Mouse (Mus musculus): Measurements from ENCODE around the gene Jak1. TPM values are rescaled to one million over a fixed set of nuclear protein-coding genes. Genes with fewer than 3 reads are reported as not detected.

Jak1 gene
- polyA plus RNA-seq, 1 experiment from 2014 or later, result 85.2 TPM

GRCm38 (mm10) chr4:101252016-101252415 lies 13.1 kb downstream of the Jak1 start:
- ATAC-seq (ENCODE audit: low FRiP score), result no peak
- no peaks in the 10 kb centered on the region for H3K27me3 ChIP-seq (replicated peaks)

DNA sequence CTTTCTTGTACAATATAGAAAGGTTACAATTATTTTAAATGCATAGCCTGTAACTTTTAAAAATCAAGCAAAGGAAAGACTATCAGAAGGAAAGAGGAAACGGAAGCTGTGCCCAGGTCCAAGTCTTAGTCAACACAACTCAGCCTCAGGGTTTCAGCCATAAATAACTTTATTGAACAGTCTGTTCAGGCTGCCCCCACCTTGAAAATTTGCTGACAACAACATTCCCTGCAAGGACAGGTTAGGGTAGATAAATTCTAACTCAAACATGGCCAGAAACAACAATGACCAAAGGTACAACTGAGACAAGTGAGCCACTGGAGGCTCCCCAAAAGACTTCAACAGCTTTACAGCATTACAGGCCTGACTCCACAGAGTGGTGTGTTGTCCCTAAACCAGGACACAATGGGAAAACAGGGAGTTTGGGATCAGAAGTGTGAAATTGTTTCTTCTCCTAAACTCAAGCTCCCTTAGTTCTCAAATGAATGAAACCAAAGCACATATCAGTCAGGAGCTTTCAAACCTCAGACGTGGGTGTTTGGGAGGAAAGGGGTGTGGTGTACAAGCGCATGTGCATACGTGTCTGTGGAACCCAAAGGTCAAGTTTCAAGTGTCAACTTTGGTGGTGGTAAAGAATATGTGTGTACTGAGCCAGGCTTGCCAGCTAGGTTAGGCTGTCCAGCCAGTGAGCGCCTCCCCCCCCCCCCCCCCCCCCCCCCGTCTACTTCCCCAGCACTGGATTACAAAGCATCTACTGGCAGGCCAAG lies 14.9 kb downstream of the Jak1 start:
- Histone ChIP-seq H3K36me3 (no peaks in the 10 kb centered on the region), H3K9me3 (replicated peaks) (no peaks in the 10 kb centered on the region), H3K4me3 (replicated peaks) (no peak overlapping the region), H3K27ac (replicated peaks) (no peak overlapping the region), H3K4me1 (no peaks in the 10 kb centered on the region), H3K27me3 (replicated peaks) (no peaks in the 10 kb centered on the region), H3K9ac (replicated peaks) (no peak overlapping the region), H3K4me2 (no peak overlapping the region)
- ATAC-seq (ENCODE audit: low FRiP score), result no peak
- WGBS, result 86% methylated on average over 5 of the region's 6 CpGs

More at GRCm38 (mm10) chr4:101252016-101252415, 13.1 kb downstream of the Jak1 start:
- no peak overlapping the region for H3K4me2 ChIP-seq
- H3K9ac ChIP-seq (replicated peaks), result no peak overlapping the region
- H3K4me1 ChIP-seq, result no peaks in the 10 kb centered on the region
- H3K36me3 ChIP-seq, result no peaks in the 10 kb centered on the region
- no peaks in the 10 kb centered on the region for H3K9me3 ChIP-seq (replicated peaks)
- H3K4me3 ChIP-seq (replicated peaks), result no peak overlapping the region
- H3K27ac ChIP-seq (replicated peaks), result no peak overlapping the region

DNA sequence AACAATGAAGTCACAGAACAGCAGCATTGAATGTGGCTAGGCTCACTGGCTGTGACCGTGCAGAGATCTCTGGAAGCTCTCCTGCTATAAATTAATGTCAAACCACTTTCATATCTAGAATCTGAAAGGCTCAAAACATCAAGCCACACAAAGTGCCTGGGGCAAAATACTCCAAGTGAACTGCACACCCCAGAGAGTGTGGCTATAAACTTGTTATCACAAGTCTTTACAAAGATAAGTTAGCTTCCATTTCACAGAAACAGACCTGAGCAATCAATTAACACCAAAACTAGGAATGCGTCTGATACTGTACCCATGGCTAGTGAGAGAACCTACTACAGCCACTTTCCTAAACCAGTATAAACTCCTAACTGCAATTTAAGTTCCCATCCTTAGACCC lies 17.7 kb downstream of the Jak1 start:
- H3K4me1 ChIP-seq, result peaks cover 6% of the 10 kb centered on the region
- no peak overlapping the region for H3K9ac ChIP-seq (replicated peaks)
- H3K27ac ChIP-seq (replicated peaks), result no peak overlapping the region
- H3K27me3 ChIP-seq (replicated peaks), result no peaks in the 10 kb centered on the region
- H3K4me3 ChIP-seq (replicated peaks), result no peak overlapping the region
- H3K4me2 ChIP-seq, result no peak overlapping the region
- 74% methylated on average over 2 of the region's 2 CpGs for WGBS
- no peaks in the 10 kb centered on the region for H3K9me3 ChIP-seq (replicated peaks)
- no peaks in the 10 kb centered on the region for H3K36me3 ChIP-seq
- ATAC-seq (ENCODE audit: low FRiP score), result no peak

- Histone ChIP-seq H3K36me3 (no peaks in the 10 kb centered on the region), H3K9me3 (replicated peaks) (no peaks in the 10 kb centered on the region), H3K4me2 (no peak overlapping the region), H3K27me3 (replicated peaks) (no peaks in the 10 kb centered on the region), H3K27ac (replicated peaks) (no peak overlapping the region), H3K4me1 (peaks cover 6% of the 10 kb centered on the region), H3K4me3 (replicated peaks) (no peak overlapping the region), H3K9ac (replicated peaks) (no peak overlapping the region)
- WGBS, result 88% methylated on average over 2 of the region's 2 CpGs
- no peak for ATAC-seq (ENCODE audit: low FRiP score)
Observed at GRCm38 (mm10) chr4:101246569-101246968, 18.5 kb downstream of the Jak1 start.

GRCm38 (mm10) chr4:101244257-101245011 lies 20.6 kb downstream of the Jak1 start:
- H3K4me1 ChIP-seq, result peaks cover 6% of the 10 kb centered on the region
- no peak overlapping the region for H3K9ac ChIP-seq (replicated peaks)
- no peak overlapping the region for H3K27ac ChIP-seq (replicated peaks)
- no peak overlapping the region for H3K4me2 ChIP-seq
- no peak for ATAC-seq (ENCODE audit: low FRiP score)
- no peaks in the 10 kb centered on the region for H3K9me3 ChIP-seq (replicated peaks)
- WGBS, result 72% methylated on average over 6 of the region's 6 CpGs
- H3K27me3 ChIP-seq (replicated peaks), result no peaks in the 10 kb centered on the region
- H3K4me3 ChIP-seq (replicated peaks), result no peak overlapping the region
- H3K36me3 ChIP-seq, result no peaks in the 10 kb centered on the region

- Histone ChIP-seq H3K27ac (replicated peaks) (no peak overlapping the region), H3K4me1 (peaks cover 6% of the 10 kb centered on the region), H3K27me3 (replicated peaks) (no peaks in the 10 kb centered on the region), H3K9ac (replicated peaks) (no peak overlapping the region), H3K4me2 (no peak overlapping the region), H3K9me3 (replicated peaks) (no peaks in the 10 kb centered on the region), H3K4me3 (replicated peaks) (no peak overlapping the region), H3K36me3 (no peaks in the 10 kb centered on the region)
- 57% methylated on average over 3 of the region's 3 CpGs for WGBS
- ATAC-seq (ENCODE audit: low FRiP score), result no peak
Observed at GRCm38 (mm10) chr4:101240875-101241173, 24.3 kb downstream of the Jak1 start.

DNA sequence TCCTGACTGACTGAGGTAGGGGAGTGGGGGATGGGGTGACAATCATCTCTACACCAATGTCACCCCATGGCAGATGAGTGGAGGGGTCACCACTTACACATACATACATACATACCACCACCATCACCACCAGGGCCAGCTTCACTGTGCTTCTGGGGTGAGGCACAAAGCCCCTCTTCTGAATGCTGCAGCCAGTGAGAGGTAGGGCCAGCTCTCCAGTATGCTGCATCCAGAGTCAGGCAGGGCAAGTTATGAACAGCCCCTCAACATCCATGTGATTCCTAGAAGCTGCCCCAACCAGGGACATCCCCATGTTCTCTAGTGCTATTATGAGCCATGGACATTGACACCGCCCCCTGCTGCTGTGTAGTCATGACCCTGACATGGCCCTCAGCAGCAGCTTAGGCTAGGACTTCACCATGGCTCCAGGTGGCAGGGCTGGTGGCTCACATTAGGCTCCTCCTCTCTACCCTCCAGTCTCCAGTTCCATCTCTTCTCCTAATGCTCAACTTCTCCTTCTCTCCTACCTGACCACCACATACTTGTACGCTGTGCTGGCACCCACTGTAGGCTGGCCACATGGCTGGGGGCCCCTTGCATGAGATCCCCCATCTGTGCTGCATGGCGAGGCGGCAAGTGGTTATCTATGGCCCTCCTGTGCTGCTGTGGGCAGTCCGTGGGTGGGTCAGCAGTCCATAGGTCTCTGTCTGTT lies 24.8 kb downstream of the Jak1 start:
- WGBS, result 83% methylated on average over 5 of the region's 5 CpGs
- Histone ChIP-seq H3K4me1 (peaks cover 6% of the 10 kb centered on the region), H3K9ac (replicated peaks) (no peak overlapping the region), H3K4me2 (no peak overlapping the region), H3K4me3 (replicated peaks) (no peak overlapping the region), H3K27me3 (replicated peaks) (no peaks in the 10 kb centered on the region), H3K36me3 (no peaks in the 10 kb centered on the region), H3K9me3 (replicated peaks) (no peaks in the 10 kb centered on the region), H3K27ac (replicated peaks) (no peak overlapping the region)
- ATAC-seq (ENCODE audit: low FRiP score), result 0 out of 2 replicates have a peak, but pooled peaks have one; percentile 48

- Histone ChIP-seq H3K36me3 (no peaks in the 10 kb centered on the region), H3K27ac (replicated peaks) (no peak overlapping the region), H3K27me3 (replicated peaks) (no peaks in the 10 kb centered on the region), H3K4me1 (peaks cover 5% of the 10 kb centered on the region), H3K9me3 (replicated peaks) (no peaks in the 10 kb centered on the region), H3K4me3 (replicated peaks) (no peak overlapping the region), H3K9ac (replicated peaks) (no peak overlapping the region), H3K4me2 (no peak overlapping the region)
- ATAC-seq (ENCODE audit: low FRiP score), result peak; percentile 40; the same call in 1 of the 2 replicates
- WGBS, result 94% methylated on average over 3 of the region's 3 CpGs
Observed at GRCm38 (mm10) chr4:101239313-101240162, 25.5 kb downstream of the Jak1 start.

DNA sequence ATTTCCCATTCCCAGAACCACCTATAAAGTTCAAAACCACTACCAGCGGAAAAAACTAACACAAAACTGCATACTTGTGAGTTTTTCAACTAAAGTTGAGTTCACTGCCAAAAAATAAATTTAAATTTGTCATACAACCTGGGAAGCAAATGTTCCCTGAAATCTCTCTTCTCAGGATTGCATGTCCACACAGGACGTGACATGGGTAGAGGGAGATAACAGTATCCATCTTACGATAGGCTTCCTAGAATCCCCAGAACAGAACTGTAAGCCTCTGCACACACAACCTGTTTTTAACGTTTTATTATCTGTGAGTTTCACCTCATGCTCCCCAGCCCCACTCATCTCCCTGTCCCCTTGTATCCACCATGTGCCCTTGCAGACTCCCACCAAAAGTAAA lies 26.5 kb downstream of the Jak1 start:
- no peaks in the 10 kb centered on the region for H3K27me3 ChIP-seq (replicated peaks)
- no peaks in the 10 kb centered on the region for H3K36me3 ChIP-seq
- ATAC-seq (ENCODE audit: low FRiP score), result no peak
- no peak overlapping the region for H3K9ac ChIP-seq (replicated peaks)
- no peak overlapping the region for H3K4me2 ChIP-seq
- no peak overlapping the region for H3K27ac ChIP-seq (replicated peaks)
- no peaks in the 10 kb centered on the region for H3K9me3 ChIP-seq (replicated peaks)
- H3K4me3 ChIP-seq (replicated peaks), result no peak overlapping the region
- WGBS, result 89% methylated on average over 4 of the region's 4 CpGs
- peaks cover 8% of the 10 kb centered on the region for H3K4me1 ChIP-seq

GRCm38 (mm10) chr4:101236797-101237196 lies 28.3 kb downstream of the Jak1 start:
- no peak for ATAC-seq (ENCODE audit: low FRiP score)
- Histone ChIP-seq H3K4me3 (replicated peaks) (no peak overlapping the region), H3K36me3 (no peaks in the 10 kb centered on the region), H3K27ac (replicated peaks) (no peak overlapping the region), H3K4me2 (no peak overlapping the region), H3K9ac (replicated peaks) (no peak overlapping the region), H3K4me1 (peaks cover 8% of the 10 kb centered on the region), H3K27me3 (replicated peaks) (no peaks in the 10 kb centered on the region), H3K9me3 (replicated peaks) (no peaks in the 10 kb centered on the region)
- WGBS, result 90% methylated on average over 6 of the region's 6 CpGs

- 91% methylated on average over 1 of the region's 1 CpGs for WGBS
- H3K9me3 ChIP-seq (replicated peaks), result no peaks in the 10 kb centered on the region
Observed at GRCm38 (mm10) chr4:101235964-101236363, 29.1 kb downstream of the Jak1 start.

More at GRCm38 (mm10) chr4:101235964-101236363, 29.1 kb downstream of the Jak1 start:
- H3K27me3 ChIP-seq (replicated peaks), result no peaks in the 10 kb centered on the region
- no peak for ATAC-seq (ENCODE audit: low FRiP score)
- no peaks in the 10 kb centered on the region for H3K36me3 ChIP-seq
- H3K4me3 ChIP-seq (replicated peaks), result no peak overlapping the region
- H3K4me2 ChIP-seq, result no peak overlapping the region
- H3K4me1 ChIP-seq, result peaks cover 8% of the 10 kb centered on the region
- no peak overlapping the region for H3K9ac ChIP-seq (replicated peaks)
- no peak overlapping the region for H3K27ac ChIP-seq (replicated peaks)

Data from neural tube, embryonic 15.5 days (tissue).